Mouse (Mus musculus) myocyte (in vitro differentiated cells): ENCODE results near the gene Il12b. TPM values are rescaled to one million over a fixed set of nuclear protein-coding genes. Genes with fewer than 3 reads are reported as not detected.

ENCODE experiments used
- H3K27me3 ChIP-seq: one replicate; pipeline ENCODE4 v1.6.1; 2011; ENCODE audit not compliant: control insufficient read depth, insufficient read depth, insufficient read length
- H3K36me3 ChIP-seq: one replicate; pipeline ENCODE4 v1.6.1; 2011; ENCODE audit not compliant: control insufficient read depth, insufficient read depth
- H3K4me2 ChIP-seq: one replicate; pipeline ENCODE4 v1.6.1; 2011; ENCODE audit warnings: low read depth, control low read depth
- H3K4me3 ChIP-seq: one replicate; pipeline ENCODE4 v1.5.1; 2011; ENCODE audit warnings: mild to moderate bottlenecking, control low read depth, moderate library complexity
- H3K79me2 ChIP-seq: one replicate; pipeline ENCODE4 v1.6.1; 2011; ENCODE audit not compliant: control insufficient read depth, insufficient read depth
- H3ac ChIP-seq: one replicate; pipeline ENCODE4 v1.6.1; 2011; ENCODE audit not compliant: control insufficient read depth, insufficient read length
- CEBPB ChIP-seq: IDR thresholded peaks from 2 replicates; pipeline ENCODE4 v1.6.1; 2011; ENCODE audit warnings: mild to moderate bottlenecking, moderate library complexity; ENCODE audit not compliant: poor library complexity, insufficient read depth, severe bottlenecking
- E2F4 ChIP-seq: IDR thresholded peaks from one replicate; pipeline ENCODE4 v1.6.1; 2011; ENCODE audit warnings: mild to moderate bottlenecking, control low read depth, moderate library complexity; ENCODE audit not compliant: insufficient read depth
- MAX ChIP-seq: IDR thresholded peaks from one replicate; pipeline ENCODE4 v1.6.1; 2011; ENCODE audit warnings: low read depth, mild to moderate bottlenecking, control low read depth
- MYOD1 ChIP-seq, 3 experiments: IDR thresholded peaks; one replicate each; pipeline ENCODE4 v1.6.1; 2011; ENCODE audit warnings: control low read depth in 2 of 3, low read depth in 2 of 3, mild to moderate bottlenecking in 2 of 3, moderate library complexity in 1 of 3; ENCODE audit not compliant: insufficient read length in 2 of 3, control insufficient read depth in 1 of 3
- MYOG ChIP-seq, 3 experiments: IDR thresholded peaks; one replicate each; pipeline ENCODE4 v1.6.1; 2011; ENCODE audit warnings: control low read depth in 2 of 3, low read depth in 2 of 3, mild to moderate bottlenecking in 2 of 3; ENCODE audit not compliant: insufficient read length in 2 of 3, control insufficient read depth in 1 of 3, insufficient read depth in 1 of 3
- POLR2A ChIP-seq: IDR thresholded peaks from one replicate; pipeline ENCODE4 v1.6.1; 2011; ENCODE audit warnings: low read depth, mild to moderate bottlenecking, control low read depth, moderate library complexity; ENCODE audit not compliant: insufficient read length
- POLR2AphosphoS2 ChIP-seq: IDR thresholded peaks from one replicate; pipeline ENCODE4 v1.6.1; 2011; ENCODE audit warnings: low read depth, control low read depth; ENCODE audit not compliant: insufficient read length
- REST ChIP-seq: IDR thresholded peaks from one replicate; pipeline ENCODE4 v1.6.1; 2011; ENCODE audit warnings: mild to moderate bottlenecking, control low read depth, moderate library complexity; ENCODE audit not compliant: insufficient read depth, insufficient read length
- SRF ChIP-seq: IDR thresholded peaks from one replicate; pipeline ENCODE4 v1.6.1; 2011; ENCODE audit warnings: low read depth; ENCODE audit not compliant: control insufficient read depth, insufficient read length
- TCF12 ChIP-seq: IDR thresholded peaks from one replicate; pipeline ENCODE4 v1.6.1; 2011; ENCODE audit warnings: mild to moderate bottlenecking, control low read depth; ENCODE audit not compliant: poor library complexity, insufficient read depth, severe bottlenecking
- TCF3 ChIP-seq: IDR thresholded peaks from one replicate; pipeline ENCODE4 v1.6.1; 2011; ENCODE audit warnings: low read depth, control low read depth; ENCODE audit not compliant: insufficient read length
- USF1 ChIP-seq: IDR thresholded peaks from one replicate; pipeline ENCODE4 v1.6.1; 2011; ENCODE audit warnings: low read depth, mild to moderate bottlenecking, control low read depth, moderate library complexity
- polyA plus RNA-seq: library from polyadenylated mRNA; unstranded; fragments of >200 nt; fragmentation: generic; extraction: Trizol; gene quantifications from one replicate; pipeline ENCODE4 v1.2.1, GENCODE M21; 2012; ENCODE audit warnings: missing spikeins

Il12b gene
- polyA plus RNA-seq, 1 experiment = not detected

GRCm38 (mm10) chr11:44453423-44453822 is 53.6 kb downstream of the Il12b start:
- no peak overlapping the region for H3K4me2 ChIP-seq
- no peak overlapping the region for H3K4me3 ChIP-seq
- H3ac ChIP-seq = no peak overlapping the region
- H3K27me3 ChIP-seq = no peaks in the 10 kb centered on the region
- TF ChIP-seq POLR2AphosphoS2 (no peak), SRF (no peak), CEBPB (no peak), MAX (no peak), POLR2A (no peak), REST (no peak), MYOD1 (IDR thresholded peaks at IDR 0.05; ENCODE audit: control insufficient read depth in 1 of 3, insufficient read length in 2 of 3, low read depth in 2 of 3) (no peak), TCF3 (no peak), E2F4 (no peak), MYOG (IDR thresholded peaks at IDR 0.05; ENCODE audit: control insufficient read depth in 1 of 3, insufficient read depth in 1 of 3, insufficient read length in 2 of 3, low read depth in 2 of 3) (no peak), TCF12 (no peak), USF1 (no peak)
- H3K79me2 ChIP-seq = no peaks in the 10 kb centered on the region
- peaks cover 20% of the 10 kb centered on the region for H3K36me3 ChIP-seq

GRCm38 (mm10) chr11:44461493-44461892 is 61.6 kb downstream of the Il12b start:
- Histone ChIP-seq H3K4me2 (no peak overlapping the region), H3ac (no peak overlapping the region), H3K27me3 (no peaks in the 10 kb centered on the region), H3K36me3 (peaks cover 50% of the 10 kb centered on the region), H3K79me2 (no peaks in the 10 kb centered on the region), H3K4me3 (no peak overlapping the region)
- TF ChIP-seq POLR2AphosphoS2 (no peak), USF1 (no peak), MYOG (IDR thresholded peaks at IDR 0.05; ENCODE audit: control insufficient read depth in 1 of 3, insufficient read depth in 1 of 3, insufficient read length in 2 of 3, low read depth in 2 of 3) (no peak), SRF (no peak), E2F4 (no peak), POLR2A (no peak), MYOD1 (IDR thresholded peaks at IDR 0.05; ENCODE audit: control insufficient read depth in 1 of 3, insufficient read length in 2 of 3, low read depth in 2 of 3) (no peak), TCF3 (no peak), CEBPB (no peak), TCF12 (no peak), REST (no peak)

Other genes starting within 250 kb of the Il12b start
- 13.0 TPM for gene Ublcp1, start 70.4 kb downstream of the Il12b start, polyA plus RNA-seq
- gene Rnf145, start 118.9 kb downstream of the Il12b start, polyA plus RNA-seq = 63.6 TPM
- 2.7 TPM for gene Ebf1, start 217.3 kb downstream of the Il12b start, polyA plus RNA-seq